Mouse (Mus musculus): Measurements from ENCODE around the gene Ubald1. TPM values are rescaled to one million over a fixed set of nuclear protein-coding genes. Genes with fewer than 3 reads are reported as not detected.

The Ubald1 gene
- 10 to 100 TPM; 35.4 to 37.6 TPM for total RNA-seq (2021)
- long read RNA-seq, experiment 1, full-length matches to known transcripts, result 22 of 30 reads
- long read RNA-seq, experiment 1, partial matches to known transcripts, result 3 of 30 reads
- long read RNA-seq, experiment 1, other reads (novel, unspliced or antisense), result 5 of 30 reads
- long read RNA-seq, experiment 2, full-length matches to known transcripts, result 18 of 22 reads
- long read RNA-seq, experiment 2, partial matches to known transcripts, result 4 of 22 reads
- long read RNA-seq, experiment 2, other reads (novel, unspliced or antisense), result 0 of 22 reads

- DNase-seq (ENCODE audit: low spot score), result peak; percentile 97
Measured at GRCm38 (mm10) chr16:4880136-4880825, at the start of gene Ubald1. Gene Ubald1 (minus strand): TSS chr16:4880315.

- DNase-seq (ENCODE audit: low spot score), result no peak
Measured at GRCm38 (mm10) chr16:4928474-4928873, 48.4 kb upstream of the Ubald1 start.

GRCm38 (mm10) chr16:4927967-4928366 lies 47.9 kb upstream of the Ubald1 start:
- DNase-seq (ENCODE audit: low spot score), result no peak

- no peak for DNase-seq (ENCODE audit: low spot score)
Measured at GRCm38 (mm10) chr16:4923996-4924395, 43.9 kb upstream of the Ubald1 start.

GRCm38 (mm10) chr16:4922481-4922880 lies 42.4 kb upstream of the Ubald1 start:
- DNase-seq (ENCODE audit: low spot score), result no peak

GRCm38 (mm10) chr16:4920556-4920955 lies 40.4 kb upstream of the Ubald1 start:
- DNase-seq (ENCODE audit: low spot score), result no peak

GRCm38 (mm10) chr16:4916608-4917007 lies 36.5 kb upstream of the Ubald1 start:
- no peak for DNase-seq (ENCODE audit: low spot score)

GRCm38 (mm10) chr16:4915931-4916330 lies 35.8 kb upstream of the Ubald1 start:
- no peak for DNase-seq (ENCODE audit: low spot score)

- peak; percentile 88 for DNase-seq (ENCODE audit: low spot score)
Measured at GRCm38 (mm10) chr16:4913783-4914735, 33.9 kb upstream of the Ubald1 start.

GRCm38 (mm10) chr16:4912907-4913782 lies 33.0 kb upstream of the Ubald1 start:
- DNase-seq (ENCODE audit: low spot score), result no peak

GRCm38 (mm10) chr16:4912074-4912648 lies 32.0 kb upstream of the Ubald1 start:
- no peak for DNase-seq (ENCODE audit: low spot score)

- no peak for DNase-seq (ENCODE audit: low spot score)
Measured at GRCm38 (mm10) chr16:4910758-4911157, 30.6 kb upstream of the Ubald1 start.

GRCm38 (mm10) chr16:4909745-4910144 lies 29.6 kb upstream of the Ubald1 start:
- no peak for DNase-seq (ENCODE audit: low spot score)

- no peak for DNase-seq (ENCODE audit: low spot score)
Measured at GRCm38 (mm10) chr16:4907972-4908371, 27.9 kb upstream of the Ubald1 start.

GRCm38 (mm10) chr16:4907386-4907785 lies 27.3 kb upstream of the Ubald1 start:
- DNase-seq (ENCODE audit: low spot score), result no peak

GRCm38 (mm10) chr16:4906559-4906958 lies 26.4 kb upstream of the Ubald1 start:
- DNase-seq (ENCODE audit: low spot score), result no peak

- DNase-seq (ENCODE audit: low spot score), result no peak
Measured at GRCm38 (mm10) chr16:4905591-4905990, 25.5 kb upstream of the Ubald1 start.

- DNase-seq (ENCODE audit: low spot score), result no peak
Measured at GRCm38 (mm10) chr16:4904878-4905277, 24.8 kb upstream of the Ubald1 start.

- DNase-seq (ENCODE audit: low spot score), result peak; percentile 39
Measured at GRCm38 (mm10) chr16:4903491-4904102, 23.5 kb upstream of the Ubald1 start.

GRCm38 (mm10) chr16:4902390-4902789 lies 22.3 kb upstream of the Ubald1 start:
- no peak for DNase-seq (ENCODE audit: low spot score)
